Mouse (Mus musculus): ENCODE results near the gene Chid1.

GRCm38 (mm10) chr7:141457236-141457635 is 82.4 kb downstream of the Chid1 start:
- TF ChIP-seq CTCF (IDR thresholded peaks at IDR 0.05; ENCODE audit: borderline replicate concordance, insufficient read depth, low read length) = no peak
- TF ChIP-seq POLR2A (IDR thresholded peaks at IDR 0.05; ENCODE audit: low read depth, low read length) = no peak

Data from embryonic fibroblast, embryonic 13.5 days (primary cell).